Mouse (Mus musculus) spleen, adult 2 months (tissue): ENCODE data around the gene A530016L24Rik.

Experiments
- CTCF ChIP-seq: fragments of 200-500 bp; IDR thresholded peaks from 2 replicates; pipeline ENCODE4 v1.5.1; 2011; ENCODE audit warnings: mild to moderate bottlenecking, inconsistent platforms; ENCODE audit not compliant: insufficient read depth, insufficient read length, insufficient replicate concordance; ENCODE audit errors: extremely low read depth
- POLR2A ChIP-seq: fragments of 200-500 bp; IDR thresholded peaks from 2 replicates; pipeline ENCODE4 v1.6.1; 2011; ENCODE audit warnings: low read depth, low read length, inconsistent platforms

GRCm38 (mm10) chr12:112546110-112546509 is 56.9 kb downstream of the A530016L24Rik start:
- TF ChIP-seq POLR2A (no peak), CTCF (no peak)
